Mouse (Mus musculus) limb, embryonic 12.5 days (tissue): ENCODE measurements around the gene Zic1. TPM values are rescaled to one million over a fixed set of nuclear protein-coding genes. Genes with fewer than 3 reads are reported as not detected.

ENCODE experiments used
- ATAC-seq: fragments of 200-750 bp; cut with Nextera tagmentation; 2 replicates; pipeline ENCODE4 v1.8.0; 2017; ENCODE audit warnings: low read depth, moderate TSS enrichment; ENCODE audit not compliant: insufficient number of reproducible peaks, insufficient read depth, low FRiP score, low TSS enrichment
- H3K27ac ChIP-seq: fragments of 300-500 bp; sonication (generic); 2 replicates; pipeline ENCODE4 v1.5.1; 2016; ENCODE audit warnings: mild to moderate bottlenecking, moderate library complexity
- H3K27me3 ChIP-seq: fragments of 300-500 bp; sonication (generic); 2 replicates; pipeline ENCODE4 v1.6.1; 2016; ENCODE audit warnings: mild to moderate bottlenecking, moderate library complexity
- H3K36me3 ChIP-seq: fragments of 300-500 bp; sonication (generic); 2 replicates; pipeline ENCODE4 v1.6.1; 2016; ENCODE audit warnings: mild to moderate bottlenecking, moderate library complexity
- H3K4me1 ChIP-seq: fragments of 300-500 bp; sonication (generic); replicated peaks from 2 replicates; pipeline ENCODE4 v1.6.1; 2016
- H3K4me2 ChIP-seq: fragments of 300-500 bp; sonication (generic); 2 replicates; pipeline ENCODE4 v1.6.1; 2016; ENCODE audit warnings: mild to moderate bottlenecking, moderate library complexity
- H3K4me3 ChIP-seq: fragments of 300-500 bp; sonication (generic); replicated peaks from 2 replicates; pipeline ENCODE4 v1.5.1; 2016; ENCODE audit warnings: mild to moderate bottlenecking
- H3K9ac ChIP-seq: fragments of 300-500 bp; sonication (generic); replicated peaks from 2 replicates; pipeline ENCODE4 v1.6.1; 2016; ENCODE audit warnings: mild to moderate bottlenecking, moderate library complexity
- H3K9me3 ChIP-seq: fragments of 300-500 bp; sonication (generic); 2 replicates; pipeline ENCODE4 v1.6.1; 2016; ENCODE audit warnings: mild to moderate bottlenecking, moderate library complexity
- WGBS: fragments of 180-500 bp; shearing (Covaris S2); methylation state at CpG from one replicate; pipeline ENCODE4 v1.1.7; 2016; 5-methylcytosine and 5-hydroxymethylcytosine counted together
- polyA plus RNA-seq: library from polyadenylated mRNA; unstranded; fragments of >200 nt; fragmentation: Nextera tagmentation; extraction: Ambion mirVana; gene quantifications from 2 replicates; pipeline ENCODE4 v1.2.1, GENCODE M21; 2016

The Zic1 gene
- polyA plus RNA-seq, 1 experiment from 2014 or later: 0.13 TPM

- Histone ChIP-seq H3K4me1 (peaks cover 6% of the 10 kb centered on the region; the same call in 1 of the 2 replicates), H3K27me3 (peaks cover 93% of the 10 kb centered on the region), H3K9ac (no peak overlapping the region), H3K4me3 (no peak overlapping the region), H3K27ac (no peak overlapping the region), H3K4me2 (no peak overlapping the region), H3K9me3 (no peaks in the 10 kb centered on the region), H3K36me3 (no peaks in the 10 kb centered on the region)
- no peak for ATAC-seq
- 7% methylated on average over 4 of the region's 4 CpGs for WGBS
Observed at GRCm38 (mm10) chr9:91374665-91375064, 9.1 kb upstream of the Zic1 start.

- Histone ChIP-seq H3K27me3 (peaks cover 93% of the 10 kb centered on the region), H3K27ac (no peak overlapping the region), H3K36me3 (no peaks in the 10 kb centered on the region), H3K4me1 (peaks cover 6% of the 10 kb centered on the region; the same call in 1 of the 2 replicates), H3K9me3 (no peaks in the 10 kb centered on the region), H3K4me3 (no peak overlapping the region), H3K9ac (no peak overlapping the region), H3K4me2 (no peak overlapping the region)
- 25% methylated on average over 3 of the region's 3 CpGs for WGBS
- no peak for ATAC-seq
Observed at GRCm38 (mm10) chr9:91373811-91374575, 8.4 kb upstream of the Zic1 start.

DNA sequence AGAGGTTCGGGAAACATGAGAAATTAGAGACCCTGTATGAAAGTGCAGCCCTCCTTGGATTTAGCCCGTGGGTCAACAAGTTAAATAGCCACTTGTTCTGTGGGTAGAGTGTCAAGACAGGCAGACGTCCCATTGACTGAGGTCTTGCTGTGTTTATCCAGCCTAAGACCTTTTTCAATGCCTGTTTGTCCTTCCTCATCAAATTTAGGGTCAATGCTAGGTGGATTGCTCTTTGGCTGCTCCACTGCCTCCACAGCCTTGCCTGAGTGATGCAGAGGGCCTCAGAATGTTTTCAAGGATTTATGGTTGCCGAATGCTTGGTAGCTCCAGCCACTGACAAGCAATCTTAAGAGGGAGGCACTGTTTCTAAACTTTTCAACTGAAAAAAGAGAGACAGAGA is 6.0 kb upstream of the Zic1 start:
- ATAC-seq: no peak
- no peak overlapping the region for H3K4me2 ChIP-seq

GRCm38 (mm10) chr9:91371011-91371410 is 5.4 kb upstream of the Zic1 start:
- no peak overlapping the region for H3K4me3 ChIP-seq
- H3K27ac ChIP-seq: no peak overlapping the region

More for the DNA sequence above, 6.0 kb upstream of the Zic1 start:
- 16% methylated on average over 4 of the region's 4 CpGs for WGBS
- Histone ChIP-seq H3K4me3 (no peak overlapping the region), H3K27ac (no peak overlapping the region), H3K4me1 (no peaks in the 10 kb centered on the region), H3K9me3 (no peaks in the 10 kb centered on the region), H3K9ac (no peak overlapping the region), H3K27me3 (peaks cover 93% of the 10 kb centered on the region), H3K36me3 (no peaks in the 10 kb centered on the region)

GRCm38 (mm10) chr9:91370191-91370708 is 4.6 kb upstream of the Zic1 start:
- no peak overlapping the region for H3K4me3 ChIP-seq
- no peak for ATAC-seq
- peaks cover 93% of the 10 kb centered on the region for H3K27me3 ChIP-seq
- H3K27ac ChIP-seq: no peak overlapping the region
- H3K4me1 ChIP-seq: no peaks in the 10 kb centered on the region
- no peaks in the 10 kb centered on the region for H3K9me3 ChIP-seq
- 8% methylated on average over 6 of the region's 6 CpGs for WGBS
- H3K36me3 ChIP-seq: no peaks in the 10 kb centered on the region
- H3K4me2 ChIP-seq: no peak overlapping the region
- H3K9ac ChIP-seq: no peak overlapping the region

More at GRCm38 (mm10) chr9:91371011-91371410, 5.4 kb upstream of the Zic1 start:
- Histone ChIP-seq H3K9ac (no peak overlapping the region), H3K4me1 (no peaks in the 10 kb centered on the region), H3K27me3 (peaks cover 93% of the 10 kb centered on the region), H3K36me3 (no peaks in the 10 kb centered on the region), H3K4me2 (no peak overlapping the region), H3K9me3 (no peaks in the 10 kb centered on the region)
- no peak for ATAC-seq

DNA sequence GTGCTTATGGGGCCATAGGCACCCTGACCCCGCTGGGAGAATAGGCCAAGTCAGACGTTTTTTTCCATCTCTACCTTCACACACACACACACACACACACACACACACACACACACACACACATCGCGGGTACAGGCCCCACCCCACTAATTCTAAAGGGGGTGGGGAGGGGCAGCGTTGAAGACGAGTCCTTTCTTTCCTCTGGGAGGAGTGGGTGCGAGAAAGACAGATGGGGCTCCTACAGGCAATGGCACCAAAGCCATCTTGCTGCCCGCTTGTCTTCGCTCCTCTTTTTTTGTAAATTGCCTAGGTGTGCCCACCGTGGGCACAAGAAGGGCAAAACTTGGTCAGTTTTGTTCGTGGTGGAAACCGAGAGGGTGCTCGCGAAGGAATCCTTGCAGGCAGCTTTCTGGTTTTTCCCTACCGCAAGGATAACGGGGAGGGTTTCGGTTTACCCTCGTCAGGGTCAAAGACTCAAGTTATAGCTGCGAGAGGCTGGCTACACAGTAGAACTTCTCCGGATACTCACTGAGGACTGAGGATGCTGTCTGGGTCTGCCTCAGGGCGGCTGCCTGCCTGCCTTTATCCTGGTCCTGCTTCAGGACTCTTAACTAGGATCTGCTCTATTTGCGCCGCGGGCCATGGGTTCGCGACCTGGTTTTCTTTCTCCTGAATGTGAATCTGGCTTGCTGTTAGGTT is 3.8 kb upstream of the Zic1 start:
- WGBS: 1% methylated on average over 26 of the region's 26 CpGs

DNA sequence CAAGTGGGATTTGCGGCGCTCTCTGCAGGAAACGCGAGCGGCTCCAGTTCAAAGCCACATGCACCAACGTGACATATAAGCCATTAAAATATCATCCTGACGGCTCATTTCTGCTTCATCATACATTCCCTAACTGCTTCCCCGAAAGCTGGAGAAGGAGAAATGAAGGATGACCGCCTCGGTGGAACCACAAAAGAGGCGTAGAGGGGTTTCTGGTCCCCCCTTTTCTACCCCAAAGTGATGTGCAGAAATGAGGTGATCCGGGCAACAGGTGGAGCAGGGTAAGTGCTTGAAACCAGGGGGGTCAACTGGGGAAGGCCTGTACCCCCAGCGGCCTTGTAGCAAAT is 3.3 kb upstream of the Zic1 start:
- Histone ChIP-seq H3K27me3 (peaks cover 94% of the 10 kb centered on the region), H3K4me1 (peaks cover 6% of the 10 kb centered on the region), H3K9ac (no peak overlapping the region), H3K9me3 (no peaks in the 10 kb centered on the region), H3K36me3 (no peaks in the 10 kb centered on the region), H3K4me3 (no peak overlapping the region), H3K27ac (no peak overlapping the region), H3K4me2 (no peak overlapping the region)
- 3% methylated on average over 13 of the region's 13 CpGs for WGBS
- no peak for ATAC-seq

More for the DNA sequence above, 3.8 kb upstream of the Zic1 start:
- ATAC-seq: no peak
- no peak overlapping the region for H3K9ac ChIP-seq
- peaks cover 94% of the 10 kb centered on the region for H3K27me3 ChIP-seq
- no peaks in the 10 kb centered on the region for H3K36me3 ChIP-seq
- H3K4me3 ChIP-seq: no peak overlapping the region
- H3K4me1 ChIP-seq: peaks cover 6% of the 10 kb centered on the region
- no peak overlapping the region for H3K4me2 ChIP-seq
- no peaks in the 10 kb centered on the region for H3K9me3 ChIP-seq
- H3K27ac ChIP-seq: no peak overlapping the region

DNA sequence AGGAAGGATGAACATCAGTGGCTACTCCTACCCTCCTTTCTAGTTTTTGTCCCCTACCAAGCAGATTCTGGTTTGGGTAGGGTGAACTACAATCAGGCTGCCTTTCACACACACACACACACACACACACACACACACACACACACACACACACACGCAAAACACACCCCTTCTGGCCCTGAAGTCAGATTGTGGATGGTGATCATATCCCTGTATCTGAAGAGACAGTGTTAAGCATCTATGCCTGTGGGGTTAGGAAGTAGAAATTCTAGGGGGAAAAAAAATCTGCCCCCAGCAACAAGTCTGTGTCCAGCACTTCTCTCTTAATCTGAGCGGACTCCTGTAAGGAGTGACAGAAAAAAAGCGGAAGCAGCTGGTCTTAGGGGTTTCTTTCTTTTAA is 2.5 kb upstream of the Zic1 start:
- WGBS: 3% methylated on average over 3 of the region's 3 CpGs
- peaks cover 6% of the 10 kb centered on the region for H3K4me1 ChIP-seq
- H3K4me2 ChIP-seq: no peak overlapping the region

GRCm38 (mm10) chr9:91366999-91367811 is 1.6 kb upstream of the Zic1 start:
- H3K9ac ChIP-seq: no peak overlapping the region
- peaks cover 99% of the 10 kb centered on the region for H3K27me3 ChIP-seq
- H3K4me2 ChIP-seq: no peak overlapping the region
- WGBS: under 1% methylated on average over 30 of the region's 30 CpGs
- H3K36me3 ChIP-seq: no peaks in the 10 kb centered on the region
- no peak for ATAC-seq
- H3K27ac ChIP-seq: no peak overlapping the region
- no peak overlapping the region for H3K4me3 ChIP-seq
- H3K9me3 ChIP-seq: no peaks in the 10 kb centered on the region
- H3K4me1 ChIP-seq: peaks cover 8% of the 10 kb centered on the region

More for the DNA sequence above, 2.5 kb upstream of the Zic1 start:
- H3K4me3 ChIP-seq: no peak overlapping the region
- H3K9me3 ChIP-seq: no peaks in the 10 kb centered on the region
- no peak overlapping the region for H3K9ac ChIP-seq
- no peaks in the 10 kb centered on the region for H3K36me3 ChIP-seq
- peaks cover 98% of the 10 kb centered on the region for H3K27me3 ChIP-seq
- no peak for ATAC-seq
- H3K27ac ChIP-seq: no peak overlapping the region

DNA sequence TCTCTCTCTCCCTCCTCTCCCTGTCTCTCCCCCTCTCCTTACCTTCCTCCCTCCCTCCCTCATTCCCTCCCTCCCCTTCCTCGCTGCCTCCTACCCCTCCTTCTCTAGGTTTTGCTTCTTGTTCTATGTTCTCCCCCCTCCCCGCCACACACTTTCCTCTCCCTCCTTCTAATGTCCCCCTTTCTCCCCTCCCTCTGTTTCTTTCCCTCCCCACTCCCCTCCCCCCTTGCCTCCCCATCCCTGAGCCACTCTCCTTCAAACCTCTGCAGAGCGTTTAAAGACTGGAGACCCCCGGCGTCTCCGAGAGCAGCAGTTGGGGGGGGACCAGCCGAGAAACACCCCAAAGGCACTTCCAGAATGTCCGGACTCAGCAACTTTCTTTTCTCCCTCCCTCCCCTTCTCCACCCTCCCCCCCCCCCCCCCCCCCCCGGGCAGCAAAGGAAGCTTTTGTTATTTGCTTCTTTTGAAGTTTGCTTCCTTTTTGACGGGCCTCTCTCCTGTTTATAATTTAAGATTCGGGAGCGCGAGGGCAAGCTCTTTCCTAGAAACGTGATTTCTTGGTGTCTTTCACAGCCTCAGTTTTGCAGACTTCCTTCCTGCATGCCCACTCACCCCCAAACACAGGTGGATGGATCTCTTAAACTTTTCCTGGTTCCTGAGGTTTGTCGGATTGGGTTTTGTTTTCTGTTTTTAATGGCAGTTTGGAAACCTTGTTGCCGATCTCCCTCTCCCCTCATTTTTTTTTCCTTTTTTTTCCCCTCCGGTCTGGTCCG is 802 bp upstream of the Zic1 start:
- Histone ChIP-seq H3K4me2 (no peak overlapping the region), H3K9ac (no peak overlapping the region), H3K27ac (no peak overlapping the region)

More for the DNA sequence above, 802 bp upstream of the Zic1 start:
- Histone ChIP-seq H3K36me3 (no peaks in the 10 kb centered on the region), H3K27me3 (peaks cover 100% of the 10 kb centered on the region), H3K4me1 (peaks cover 12% of the 10 kb centered on the region), H3K9me3 (no peaks in the 10 kb centered on the region), H3K4me3 (no peak overlapping the region)
- WGBS: under 1% methylated on average over 18 of the region's 18 CpGs
- ATAC-seq: no peak
